8 mouse cellular contexts compared by ENCODE assay signal in genomic region chr3:138906112-138906880, GRCm38 (mm10).
DNase-seq lines count a peak whose midpoint lies in the region; ATAC-seq and TF ChIP-seq lines count a peak whose summit lies in the region.

No protein-coding gene starts in this region.

- TF ChIP-seq RAD21 in CH12.LX (IDR thresholded peaks at IDR 0.05; ENCODE audit: low read depth, low read length) = peak; percentile 98

- no peak overlapping the region for H3K9ac ChIP-seq in CH12.LX (ENCODE audit: insufficient read depth, low read depth)
- H3K9ac ChIP-seq in embryonic facial prominence, embryonic 15.5 days = no peak overlapping the region
- no peak overlapping the region for H3K9ac ChIP-seq in heart, embryonic 15.5 days
- H3K9ac ChIP-seq in kidney, postnatal 0 days (ENCODE audit: low read depth, low read length) = no peak overlapping the region
- H3K9ac ChIP-seq in liver, embryonic 14.5 days (replicated peaks) = no peak overlapping the region
- H3K9ac ChIP-seq in neural tube, embryonic 15.5 days (replicated peaks) = no peak overlapping the region

- H3K79me2 ChIP-seq in CH12.LX (replicated peaks; ENCODE audit: control insufficient read depth, extremely low read depth, insufficient read depth, poor library complexity, severe bottlenecking) = no peaks in the 10 kb centered on the region

- in situ Hi-C loops in CH12.LX (cut with MboI; ENCODE audit: low pct_ligation_motif_present, low pct_unique_long_range_greater_than_20kb, low sequenced_read_pairs) = loop anchor here (25.0 kb wide), 1 partner anchor 294 kb away; no protein-coding TSS in a partner anchor

- TF ChIP-seq POLR2A in CH12.LX (IDR thresholded peaks at IDR 0.05; ENCODE audit: low read depth, low read length) = no peak
- no peak for TF ChIP-seq POLR2A in bone marrow macrophage, adult 2 months (IDR thresholded peaks at IDR 0.05; ENCODE audit: borderline replicate concordance, low read depth, low read length)

- no peaks in the 10 kb centered on the region for H3K9me3 ChIP-seq in CH12.LX (replicated peaks; ENCODE audit: low read length)
- H3K9me3 ChIP-seq in embryonic facial prominence, embryonic 15.5 days (replicated peaks) = no peaks in the 10 kb centered on the region
- no peaks in the 10 kb centered on the region for H3K9me3 ChIP-seq in heart, embryonic 15.5 days (replicated peaks)
- H3K9me3 ChIP-seq in kidney, postnatal 0 days (replicated peaks; ENCODE audit: low read length) = no peaks in the 10 kb centered on the region
- no peaks in the 10 kb centered on the region for H3K9me3 ChIP-seq in liver, embryonic 14.5 days (ENCODE audit: control insufficient read depth, low read length)
- H3K9me3 ChIP-seq in neural tube, embryonic 15.5 days (replicated peaks) = no peaks in the 10 kb centered on the region

- peak; percentile 54; the same call in 1 of the 2 replicates for ATAC-seq in embryonic facial prominence, embryonic 15.5 days (ENCODE audit: insufficient number of reproducible peaks, low FRiP score, low TSS enrichment, low read depth)
- ATAC-seq in heart, embryonic 15.5 days (replicated peaks; ENCODE audit: insufficient number of reproducible peaks, insufficient read depth, low FRiP score, low read depth) = peak; percentile 51; the same call in 1 of the 2 replicates
- ATAC-seq in kidney, postnatal 0 days (replicated peaks; ENCODE audit: low FRiP score, low read depth) = peak; percentile 64
- ATAC-seq in liver, embryonic 14.5 days (ENCODE audit: insufficient read depth) = no peak
- ATAC-seq in neural tube, embryonic 15.5 days (ENCODE audit: low FRiP score) = peak; percentile 76; the same call in 1 of the 2 replicates

- H3K4me2 ChIP-seq in CH12.LX (ENCODE audit: insufficient read depth, low read depth, poor library complexity, severe bottlenecking) = no peak overlapping the region
- 0 out of 2 replicates have a peak overlapping the region, but pooled peaks have one; percentile 24 for H3K4me2 ChIP-seq in embryonic facial prominence, embryonic 15.5 days (replicated peaks)
- no peak overlapping the region for H3K4me2 ChIP-seq in heart, embryonic 15.5 days
- H3K4me2 ChIP-seq in kidney, postnatal 0 days (ENCODE audit: low read length) = no peak overlapping the region
- H3K4me2 ChIP-seq in liver, embryonic 14.5 days (ENCODE audit: low read depth) = no peak overlapping the region
- H3K4me2 ChIP-seq in neural tube, embryonic 15.5 days = no peak overlapping the region

- H3K36me3 ChIP-seq in CH12.LX (replicated peaks in 1 of 2; ENCODE audit: control insufficient read depth in 1 of 2, insufficient read depth in 1 of 2, low read length in 1 of 2) = peaks cover 0 to 28% of the 10 kb centered on the region in 2 experiments
- 0 out of 2 replicates have a peak, but pooled peaks cover 5% of the 10 kb centered on the region for H3K36me3 ChIP-seq in embryonic facial prominence, embryonic 15.5 days
- H3K36me3 ChIP-seq in heart, embryonic 15.5 days = no peaks in the 10 kb centered on the region
- no peaks in the 10 kb centered on the region for H3K36me3 ChIP-seq in kidney, postnatal 0 days (ENCODE audit: insufficient read depth, low read length)
- no peaks in the 10 kb centered on the region for H3K36me3 ChIP-seq in liver, embryonic 14.5 days (replicated peaks; ENCODE audit: control insufficient read depth, insufficient read depth, low read depth)
- H3K36me3 ChIP-seq in neural tube, embryonic 15.5 days = peaks cover 9% of the 10 kb centered on the region; the same call in 1 of the 2 replicates

- H3K27me3 ChIP-seq in CH12.LX (replicated peaks) = no peaks in the 10 kb centered on the region
- no peaks in the 10 kb centered on the region for H3K27me3 ChIP-seq in embryonic facial prominence, embryonic 15.5 days
- H3K27me3 ChIP-seq in heart, embryonic 15.5 days = no peaks in the 10 kb centered on the region
- no peaks in the 10 kb centered on the region for H3K27me3 ChIP-seq in kidney, postnatal 0 days (ENCODE audit: insufficient read depth, low read length)
- no peaks in the 10 kb centered on the region for H3K27me3 ChIP-seq in liver, embryonic 14.5 days (ENCODE audit: control insufficient read depth, insufficient read depth, low read length)
- no peaks in the 10 kb centered on the region for H3K27me3 ChIP-seq in neural tube, embryonic 15.5 days (replicated peaks)

- H3K27ac ChIP-seq in CH12.LX (ENCODE audit: insufficient read depth, low read depth) = no peak overlapping the region
- no peak overlapping the region for H3K27ac ChIP-seq in bone marrow macrophage, adult 2 months (ENCODE audit: insufficient read depth, low read depth, low read length)
- H3K27ac ChIP-seq in embryonic facial prominence, embryonic 15.5 days (replicated peaks) = peak overlapping the region; percentile 63
- H3K27ac ChIP-seq in heart, embryonic 15.5 days = peak overlapping the region; percentile 72
- H3K27ac ChIP-seq in kidney, postnatal 0 days = no peak overlapping the region
- no peak overlapping the region for H3K27ac ChIP-seq in liver, embryonic 14.5 days
- peak overlapping the region; percentile 10; the same call in 1 of the 2 replicates for H3K27ac ChIP-seq in neural tube, embryonic 15.5 days (replicated peaks)

- DNase-seq in CH12.LX (ENCODE audit: extremely low read depth) = peak; percentile 74
- peak; percentile 90 for DNase-seq in kidney, postnatal 0 days (ENCODE audit: low spot score)
- DNase-seq in liver, embryonic 14.5 days (ENCODE audit: low read depth in 3 of 3, low spot score in 3 of 3) = peak in 1 of 3 experiments; percentile 14
- DNase-seq in thymus, postnatal 4 days = peak; percentile 65

- no peak overlapping the region for H3K4me3 ChIP-seq in CH12.LX (replicated peaks in 1 of 3; ENCODE audit: low read depth in 2 of 3, low read length in 2 of 3, poor library complexity in 1 of 3)
- H3K4me3 ChIP-seq in bone marrow macrophage, adult 2 months (ENCODE audit: insufficient read depth, low read length) = no peak overlapping the region
- H3K4me3 ChIP-seq in embryonic facial prominence, embryonic 15.5 days (replicated peaks) = no peak overlapping the region
- H3K4me3 ChIP-seq in heart, embryonic 15.5 days = no peak overlapping the region
- no peak overlapping the region for H3K4me3 ChIP-seq in kidney, postnatal 0 days (replicated peaks; ENCODE audit: low read depth, low read length)
- no peak overlapping the region for H3K4me3 ChIP-seq in liver, embryonic 14.5 days (ENCODE audit: insufficient read depth in 1 of 2, low read depth in 2 of 2, low read length in 2 of 2)
- H3K4me3 ChIP-seq in neural tube, embryonic 15.5 days (replicated peaks) = no peak overlapping the region

- dilution Hi-C loops in CH12.LX (cut with MboI; ENCODE audit: extremely low pct_ligation_motif_present, extremely low pct_unique_long_range_greater_than_20kb, low sequenced_read_pairs) = no loop called here

- 22% methylated on average over 17 of the region's 17 CpGs for WGBS in embryonic facial prominence, embryonic 15.5 days
- WGBS in heart, embryonic 15.5 days = 29% methylated on average over 17 of the region's 17 CpGs
- 31% methylated on average over 17 of the region's 17 CpGs for WGBS in kidney, postnatal 0 days
- 29% methylated on average over 17 of the region's 17 CpGs for WGBS in liver, embryonic 14.5 days (ENCODE audit: insufficient replicate concordance)
- WGBS in neural tube, embryonic 15.5 days = 36% methylated on average over 17 of the region's 17 CpGs

- peaks cover 10 to 23% of the 10 kb centered on the region in 2 experiments for H3K4me1 ChIP-seq in CH12.LX (ENCODE audit: control insufficient read depth in 1 of 2, insufficient read depth in 2 of 2)
- no peaks in the 10 kb centered on the region for H3K4me1 ChIP-seq in bone marrow macrophage, adult 2 months (ENCODE audit: control insufficient read depth, insufficient read depth, low read length)
- H3K4me1 ChIP-seq in embryonic facial prominence, embryonic 15.5 days = peaks cover 10% of the 10 kb centered on the region
- H3K4me1 ChIP-seq in heart, embryonic 15.5 days (replicated peaks) = 0 out of 2 replicates have a peak, but pooled peaks cover 3% of the 10 kb centered on the region
- H3K4me1 ChIP-seq in kidney, postnatal 0 days (replicated peaks; ENCODE audit: insufficient read depth, low read length) = no peaks in the 10 kb centered on the region
- H3K4me1 ChIP-seq in liver, embryonic 14.5 days (replicated peaks; ENCODE audit: control insufficient read depth in 2 of 2, insufficient read depth in 2 of 2, low read length in 1 of 2) = no peaks in the 10 kb centered on the region
- H3K4me1 ChIP-seq in neural tube, embryonic 15.5 days = 0 out of 2 replicates have a peak, but pooled peaks cover 2% of the 10 kb centered on the region

- peak; percentile 88 to 96 for TF ChIP-seq CTCF in CH12.LX (conservative IDR thresholded peaks at IDR 0.05 in 1 of 2, IDR thresholded peaks at IDR 0.05 in 1 of 2; ENCODE audit: low read depth in 2 of 2, low read length in 2 of 2)
- TF ChIP-seq CTCF in bone marrow macrophage, adult 2 months (IDR thresholded peaks at IDR 0.05; ENCODE audit: low read depth, low read length) = peak; percentile 67
- peak; percentile 93 for TF ChIP-seq CTCF in kidney, postnatal 0 days (IDR thresholded peaks at IDR 0.05; ENCODE audit: low read depth)
- TF ChIP-seq CTCF in liver, embryonic 14.5 days (IDR thresholded peaks at IDR 0.05; ENCODE audit: low read depth) = peak; percentile 84

- no peak for TF ChIP-seq EP300 in CH12.LX (IDR thresholded peaks at IDR 0.05; ENCODE audit: low read length)
- no peak for TF ChIP-seq EP300 in liver, embryonic 14.5 days (IDR thresholded peaks at IDR 0.05; ENCODE audit: low read depth)

TF ChIP-seq in CH12.LX, 34 proteins besides CTCF, POLR2A, EP300 and RAD21:
- TF ChIP-seq MYC (IDR thresholded peaks at IDR 0.05; ENCODE audit: low read depth, low read length) (peak; percentile 78; the same call in 1 of the 2 replicates), SMC3 (IDR thresholded peaks at IDR 0.05; ENCODE audit: low read depth, low read length) (peak; percentile 99), JUN (IDR thresholded peaks at IDR 0.05; ENCODE audit: insufficient read depth, low read depth, low read length) (0 out of 2 replicates have a peak, but pooled peaks have one; percentile 6), TCF12 (IDR thresholded peaks at IDR 0.05; ENCODE audit: low read depth, low read length) (0 out of 2 replicates have a peak, but pooled peaks have one; percentile 36), MAX (IDR thresholded peaks at IDR 0.05; ENCODE audit: low read length) (peak; percentile 36; the same call in 1 of the 2 replicates), RCOR1 (conservative IDR thresholded peaks at IDR 0.05; ENCODE audit: low read depth, low read length) (no peak), ZC3H11A (IDR thresholded peaks at IDR 0.05; ENCODE audit: low read depth, low read length) (peak; percentile 97), NELFE (IDR thresholded peaks at IDR 0.05; ENCODE audit: low read depth, low read length) (0 out of 2 replicates have a peak, but pooled peaks have one; percentile 5), IRF4 (IDR thresholded peaks at IDR 0.05; ENCODE audit: low read depth, low read length) (no peak), ELF1 (IDR thresholded peaks at IDR 0.05; ENCODE audit: low read depth, low read length) (0 out of 2 replicates have a peak, but pooled peaks have one; percentile 18)
TF ChIP-seq in CH12.LX: peak in this region for 8.

Comparison
In these comparisons a context has a peak if more than half of its experiments do, and no peak if none do; other contexts are left out.
1. H3K27ac ChIP-seq: peak in embryonic facial prominence, embryonic 15.5 days (single experiment), heart, embryonic 15.5 days (single experiment) and neural tube, embryonic 15.5 days (single experiment); none in CH12.LX (single experiment), bone marrow macrophage, adult 2 months (single experiment), kidney, postnatal 0 days (single experiment) and liver, embryonic 14.5 days (single experiment).
2. Peak in every context shown above with its lines, with median percentiles within 50 percentile points of each other: CTCF ChIP-seq.